Mouse (Mus musculus): ENCODE results near the gene Gm2030. TPM values are rescaled to one million over a fixed set of nuclear protein-coding genes. Genes with fewer than 3 reads are reported as not detected.
"Not testable (repeated sequence)": the region's sequence is repeated elsewhere in the genome, so short reads cannot be mapped to it uniquely, and the experiment has no call there.

Gm2030 gene
- polyA plus RNA-seq (2012; rRNA removed): not detected in 2 replicates

DNA sequence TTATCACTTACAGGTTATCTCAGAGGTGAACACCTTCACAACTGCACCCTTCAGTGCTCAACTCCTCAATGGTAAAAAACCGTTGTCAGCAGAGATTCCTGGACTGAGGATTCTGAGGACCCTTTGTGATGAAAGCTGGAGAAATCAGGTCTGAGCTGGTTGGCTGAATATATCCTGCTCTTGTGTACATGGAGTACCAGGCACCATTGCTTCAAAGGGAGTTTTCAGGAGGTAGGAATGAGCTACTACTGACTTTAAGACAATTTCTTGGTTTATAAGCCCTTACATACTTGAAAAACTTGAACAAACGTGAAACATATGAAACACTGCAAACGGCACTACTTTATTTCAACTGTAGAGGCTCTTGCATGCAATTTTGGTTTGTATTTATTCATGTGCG, at the start of gene Gm2030:
Gm2030 (minus strand) TSS at position 101 of the 400 bp plus-strand sequence.
- 72% methylated on average over 4 of the region's 4 CpGs for WGBS

More for the DNA sequence above, at the start of gene Gm2030:
- DNase-seq (ENCODE audit: low read depth, low spot score): not testable (repeated sequence)

Other genes starting within 250 kb of the Gm2030 start
- gene Gm2012, start 78.7 kb downstream of the Gm2030 start, polyA plus RNA-seq (2012; rRNA removed): not detected in 2 replicates
- not detected in 2 replicates for gene Slx, start 235.5 kb upstream of the Gm2030 start, polyA plus RNA-seq (2012; rRNA removed)